Mouse (Mus musculus) embryo, embryonic 11 days (tissue): ENCODE data around the gene 2410137M14Rik.
"Not testable (repeated sequence)": the region's sequence is repeated elsewhere in the genome, so short reads cannot be mapped to it uniquely, and the experiment has no call there.

Source experiments
- DNase-seq: peaks from one replicate; pipeline ENCODE4 v3.0.0-alpha.2; 2015

The 2410137M14Rik gene

DNA sequence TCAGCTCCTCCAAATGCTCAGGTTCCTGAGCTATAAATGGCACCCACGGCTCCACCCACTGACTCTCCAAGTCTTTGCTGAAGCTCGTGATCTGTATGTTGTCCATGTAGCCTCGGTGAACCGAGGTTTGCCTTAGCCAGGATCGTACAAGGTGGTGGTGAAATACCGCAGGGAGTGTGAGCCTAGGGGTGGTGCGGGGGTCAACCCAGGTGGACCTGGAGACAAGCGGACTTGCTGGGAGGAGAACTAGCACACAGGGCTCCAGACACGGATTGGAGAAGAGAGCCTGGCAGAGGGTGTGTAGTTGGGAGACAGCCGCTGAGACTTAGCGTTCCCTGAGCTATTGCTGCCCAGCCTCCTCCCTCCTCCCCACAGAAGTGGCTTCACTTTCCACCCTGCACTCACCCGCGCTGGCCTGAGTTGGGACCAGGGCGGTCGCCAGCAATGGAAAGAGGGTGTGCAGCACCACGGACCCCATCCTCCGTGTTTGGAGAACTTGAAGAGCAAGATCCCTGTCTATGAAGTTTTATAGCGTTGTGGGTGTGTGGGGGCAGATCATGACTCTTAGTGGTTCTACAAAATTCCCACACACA, at the start of gene 2410137M14Rik:
Gene 2410137M14Rik (minus strand): TSS at position 17 of the 593 bp plus-strand sequence.
- DNase-seq, result peak; percentile 14

DNA sequence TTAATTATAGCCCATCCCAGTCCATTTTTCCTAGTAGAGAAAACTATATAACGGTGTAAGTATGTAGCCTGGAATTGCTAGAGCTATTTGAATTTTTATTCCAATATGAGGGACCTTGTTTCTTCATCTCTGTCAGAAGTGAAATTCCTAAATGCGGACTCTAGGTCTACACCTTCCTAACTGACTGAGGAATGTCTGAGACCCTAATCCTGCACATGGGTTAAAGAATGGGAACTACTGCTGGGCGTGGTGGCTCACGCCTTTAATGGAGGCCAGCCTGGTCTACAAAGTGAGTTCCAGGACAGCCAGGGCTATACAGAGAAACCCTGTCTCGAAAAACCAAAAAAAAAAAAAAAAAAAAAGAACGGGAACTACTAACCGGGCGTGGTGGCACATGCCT, 48.1 kb upstream of the 2410137M14Rik start:
- DNase-seq, result no peak

DNA sequence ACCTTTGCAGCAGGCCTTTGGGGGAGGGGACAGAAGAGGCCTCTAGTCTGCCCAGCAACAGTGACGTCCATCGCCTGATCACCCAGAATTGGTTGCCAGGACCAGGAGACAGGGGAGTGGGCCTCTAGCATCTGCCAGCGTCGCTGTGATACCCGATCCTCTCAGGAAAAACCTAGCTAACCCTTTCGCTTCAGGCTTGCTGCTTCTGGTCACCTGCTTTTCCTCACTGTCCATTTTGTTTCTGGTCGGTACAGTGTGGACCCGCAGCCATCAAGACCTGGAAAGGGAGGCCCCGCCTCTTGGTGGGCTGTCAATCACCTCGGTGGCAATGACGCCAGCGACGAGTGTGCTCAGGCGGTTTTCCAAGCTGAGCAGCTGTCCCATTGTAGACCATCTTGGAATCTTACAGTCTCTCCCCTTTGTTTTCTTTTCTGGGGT, 47.7 kb upstream of the 2410137M14Rik start:
- DNase-seq, result peak; percentile 97

DNA sequence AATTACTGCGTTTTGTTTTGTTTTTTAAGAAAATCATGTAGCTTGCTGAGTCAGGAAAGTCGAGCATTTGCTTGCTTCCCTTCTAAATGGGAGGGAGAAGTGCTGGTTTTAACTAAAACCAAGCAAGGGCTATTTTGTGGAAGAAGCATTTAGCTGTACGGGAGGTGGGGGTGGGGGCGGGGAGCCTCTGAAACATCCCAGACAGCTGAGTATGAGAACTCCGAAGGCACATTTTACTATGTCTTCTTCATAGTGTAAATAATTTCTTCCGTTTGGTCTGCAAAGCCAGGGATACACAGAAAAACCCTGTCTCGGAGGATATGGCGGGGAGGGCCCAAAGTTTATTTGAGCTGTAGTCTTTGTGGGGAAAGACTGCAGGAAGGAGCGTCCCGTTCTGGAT, 47.2 kb upstream of the 2410137M14Rik start:
- no peak for DNase-seq

DNA sequence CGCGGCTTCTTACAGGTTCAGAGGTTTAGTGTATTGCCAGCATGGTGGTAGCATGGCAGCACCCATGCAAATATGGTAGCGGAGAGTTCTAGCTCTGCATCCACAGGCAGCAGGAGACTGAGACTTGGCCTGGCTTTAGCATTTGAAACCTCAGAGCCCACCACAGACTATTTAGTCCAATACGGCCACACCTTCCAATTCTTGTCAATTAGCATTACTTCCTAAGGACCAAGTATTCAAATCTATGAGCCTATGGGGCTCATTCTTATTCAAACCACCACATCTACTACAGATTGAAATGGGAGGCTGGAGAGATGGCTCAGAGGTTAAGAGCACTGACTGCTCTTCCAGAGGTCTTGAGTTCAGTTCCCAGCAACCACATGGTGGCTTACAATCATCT, 46.4 kb upstream of the 2410137M14Rik start:
- no peak for DNase-seq

DNA sequence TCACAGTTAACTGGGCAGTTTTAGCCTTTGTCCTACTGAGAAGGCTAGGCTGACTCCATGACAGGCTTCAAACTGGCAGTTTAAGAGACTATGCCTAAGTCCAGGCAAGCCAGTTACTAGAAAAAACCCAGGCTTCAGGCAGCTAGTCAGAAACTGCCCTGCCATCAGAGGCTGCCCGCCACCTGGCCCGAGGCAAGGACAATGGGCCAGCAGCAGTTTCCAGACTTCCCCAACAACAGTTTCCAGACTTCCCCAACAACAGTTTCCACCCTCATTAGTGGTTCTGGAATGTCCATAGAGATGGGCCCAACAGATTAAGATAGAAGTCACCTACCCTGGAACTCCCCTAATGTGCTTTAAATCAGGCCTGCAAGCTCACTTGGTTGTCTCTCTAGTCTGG, 45.4 kb upstream of the 2410137M14Rik start:
- DNase-seq, result no peak

DNA sequence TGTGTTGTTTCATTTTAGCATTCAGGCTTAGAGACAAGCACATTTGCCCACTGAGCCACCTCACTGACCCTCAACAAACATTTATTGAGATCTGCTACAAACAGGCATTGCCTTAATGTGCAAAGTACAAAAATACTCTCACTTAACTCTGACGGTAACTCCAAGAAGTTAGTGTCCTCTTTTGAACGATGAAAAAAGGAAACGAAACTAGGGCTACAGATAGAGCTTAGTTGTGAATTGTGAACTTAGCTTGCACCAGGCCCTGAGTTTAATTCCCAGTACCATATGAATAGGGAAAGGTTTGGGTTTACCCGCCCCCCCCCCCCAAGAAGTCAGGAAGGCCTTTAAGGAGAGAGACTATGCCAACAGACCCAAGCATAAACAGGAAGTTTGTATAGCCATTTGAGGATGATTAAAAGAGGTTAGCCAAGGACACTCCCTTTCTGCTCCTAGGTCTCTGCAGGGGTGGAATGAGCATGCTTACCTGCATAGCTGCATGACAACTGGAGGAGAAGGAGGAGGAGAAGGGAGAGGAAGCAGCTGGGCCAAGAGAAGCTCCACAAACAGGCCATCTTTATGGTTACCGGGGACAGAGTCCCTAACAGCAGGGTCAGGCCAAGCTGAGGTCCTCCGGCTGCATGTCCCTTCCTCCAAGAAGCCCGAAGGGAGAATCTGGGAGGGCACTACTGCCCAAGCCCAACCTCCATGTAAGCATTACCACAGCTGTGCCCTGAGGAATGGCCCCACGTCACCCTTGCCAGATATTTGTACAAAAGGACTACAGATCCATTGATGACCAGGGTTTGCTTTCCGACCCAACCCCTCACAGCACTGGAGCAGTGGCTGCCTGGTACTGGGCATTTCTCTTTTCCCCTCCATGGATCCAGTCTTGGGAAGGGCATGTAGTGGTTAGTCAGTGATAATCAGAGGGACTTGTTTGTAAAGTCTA, 41.9 kb upstream of the 2410137M14Rik start, which contains the start of gene Mog:
Gene Mog (minus strand): TSS at position 771 of the 949 bp plus-strand sequence.
- DNase-seq, result no peak

DNA sequence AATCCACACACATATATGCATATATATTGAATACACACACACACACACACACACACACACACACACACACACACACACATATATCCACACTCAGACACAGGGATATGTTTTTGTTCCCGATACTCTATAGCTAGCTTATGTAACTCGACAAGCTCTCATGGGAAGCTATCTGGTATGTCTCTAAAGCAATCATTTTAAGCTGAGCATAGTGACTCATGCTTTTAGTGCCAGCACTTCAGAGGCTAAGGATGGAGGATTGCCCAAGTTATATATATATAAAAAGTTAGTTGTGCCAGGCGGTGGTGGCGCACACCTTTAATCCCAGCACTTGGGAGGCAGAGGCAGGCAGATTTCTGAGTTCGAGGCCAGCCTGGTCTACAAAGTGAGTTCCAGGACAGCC, 38.2 kb upstream of the 2410137M14Rik start:
- DNase-seq, result not testable (repeated sequence)

DNA sequence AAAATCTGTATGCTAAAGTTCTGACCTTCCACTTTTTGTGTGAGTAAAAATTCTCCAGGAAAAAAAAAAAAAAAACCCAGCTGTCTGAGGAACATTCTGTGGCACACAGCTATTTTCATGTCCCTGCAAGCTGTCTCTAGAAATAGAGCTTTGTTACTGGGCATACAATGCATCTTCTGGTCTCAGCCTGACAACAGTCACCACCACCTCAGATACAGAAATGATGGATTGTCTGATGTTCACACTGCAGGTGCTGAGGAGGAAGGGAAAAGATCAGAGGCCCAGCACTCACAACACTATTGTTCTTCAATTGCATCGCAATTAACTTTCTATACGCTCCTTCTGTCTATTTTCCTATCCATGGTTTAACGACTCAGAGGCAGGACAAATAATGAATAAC, 37.3 kb upstream of the 2410137M14Rik start:
- DNase-seq, result no peak

DNA sequence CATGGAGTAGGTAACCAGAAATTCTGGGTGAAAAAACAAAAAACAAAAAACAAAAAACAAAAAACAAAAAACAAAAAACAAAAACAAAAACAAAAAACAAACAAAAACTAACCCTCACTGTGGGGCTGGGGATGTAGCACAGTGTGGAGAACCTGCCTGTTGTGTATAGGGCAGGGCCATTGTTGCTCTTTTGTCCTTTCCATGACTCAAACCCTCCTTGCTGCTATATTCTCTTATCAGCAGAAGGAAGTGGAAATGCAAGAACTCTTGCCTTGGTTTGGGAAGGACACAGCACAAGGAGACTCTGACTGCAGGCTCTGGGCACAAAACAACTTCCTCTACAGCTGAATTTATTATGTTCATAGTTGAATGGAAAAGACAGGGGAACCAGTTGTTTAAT, 35.3 kb upstream of the 2410137M14Rik start:
- DNase-seq, result no peak

DNA sequence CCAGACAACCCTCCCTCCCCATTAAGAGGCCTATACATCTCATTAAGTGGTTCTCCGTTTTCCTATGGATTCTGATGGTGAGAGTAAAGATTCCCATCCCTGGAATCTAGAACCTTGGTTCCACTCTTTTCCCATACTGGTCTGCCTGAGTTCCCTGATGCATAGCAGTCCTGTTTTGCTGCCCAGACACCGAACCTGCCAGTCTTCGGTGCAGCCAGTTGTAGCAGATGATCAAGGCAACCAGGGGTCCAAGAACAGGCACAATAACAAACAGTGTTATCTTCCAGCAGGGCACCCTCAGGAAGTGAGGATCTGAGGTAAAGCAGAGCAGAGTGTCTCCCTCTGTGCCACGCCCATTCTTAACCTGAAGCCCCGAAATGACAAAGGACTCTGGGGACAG, 31.1 kb upstream of the 2410137M14Rik start:
- no peak for DNase-seq

DNA sequence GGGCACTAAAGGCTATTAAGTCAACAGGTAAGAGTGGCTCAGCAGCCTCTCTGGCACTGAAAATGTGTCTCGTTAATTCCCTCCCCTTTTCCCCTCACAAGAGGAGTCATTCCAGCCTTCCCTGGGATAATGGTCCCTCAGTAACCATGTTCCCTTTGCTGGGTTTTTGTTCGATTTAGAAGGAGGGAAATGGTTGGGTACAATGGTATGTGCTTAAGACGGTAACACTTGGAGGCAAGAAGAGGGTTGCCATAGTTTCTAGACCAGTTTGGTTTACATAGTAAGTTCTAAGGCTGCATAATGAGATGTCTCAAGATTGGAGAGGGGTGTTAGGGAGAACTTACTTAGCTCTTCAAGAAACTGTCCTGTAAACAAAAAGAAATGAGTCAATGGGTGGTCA, 30.7 kb upstream of the 2410137M14Rik start:
- no peak for DNase-seq

DNA sequence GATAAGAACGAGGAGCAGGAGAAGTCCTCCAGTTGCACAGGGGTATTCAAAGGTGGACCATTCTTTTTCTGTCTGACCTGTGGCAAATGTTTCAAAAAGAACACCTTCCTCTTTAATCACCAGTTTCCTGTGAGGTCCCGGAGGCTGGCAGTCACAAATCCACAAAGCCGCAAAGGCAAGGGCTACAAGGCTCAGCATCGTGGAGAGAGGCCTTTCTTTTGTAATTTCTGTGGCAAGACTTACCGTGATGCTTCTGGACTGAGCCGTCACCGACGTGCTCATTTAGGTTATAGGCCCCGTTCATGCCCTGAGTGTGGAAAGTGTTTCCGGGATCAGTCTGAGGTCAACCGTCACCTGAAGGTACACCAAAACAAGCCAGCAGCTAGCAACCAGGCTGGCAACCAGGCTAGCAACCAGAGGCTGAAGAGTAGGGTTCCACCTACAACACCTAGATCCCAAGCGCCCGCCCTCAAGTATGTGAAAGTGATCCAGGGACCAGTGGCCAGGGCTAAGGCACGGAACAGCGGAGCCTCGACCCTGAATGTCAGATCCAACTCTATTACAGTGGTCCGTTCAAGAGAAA, 28.5 kb upstream of the 2410137M14Rik start:
- DNase-seq, result no peak

DNA sequence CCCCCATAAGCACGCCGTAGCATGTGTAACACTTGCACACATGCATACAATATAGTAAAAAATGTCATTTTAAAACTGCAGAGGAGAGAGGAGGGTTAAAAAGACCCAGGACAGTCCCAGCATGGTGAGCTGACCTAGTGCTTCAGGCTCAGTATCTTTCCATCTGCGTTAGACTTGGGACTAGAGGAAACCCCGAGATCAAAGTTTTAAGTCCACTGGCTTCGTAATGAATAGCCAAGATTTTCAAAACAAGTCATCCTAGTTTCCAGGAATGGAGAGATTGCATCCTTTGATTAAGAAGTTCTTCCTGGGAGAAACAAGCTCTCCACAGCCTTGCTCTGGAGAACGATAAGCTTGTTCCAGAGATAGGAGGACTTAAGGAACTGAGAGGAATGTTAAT, 27.1 kb upstream of the 2410137M14Rik start:
- no peak for DNase-seq

DNA sequence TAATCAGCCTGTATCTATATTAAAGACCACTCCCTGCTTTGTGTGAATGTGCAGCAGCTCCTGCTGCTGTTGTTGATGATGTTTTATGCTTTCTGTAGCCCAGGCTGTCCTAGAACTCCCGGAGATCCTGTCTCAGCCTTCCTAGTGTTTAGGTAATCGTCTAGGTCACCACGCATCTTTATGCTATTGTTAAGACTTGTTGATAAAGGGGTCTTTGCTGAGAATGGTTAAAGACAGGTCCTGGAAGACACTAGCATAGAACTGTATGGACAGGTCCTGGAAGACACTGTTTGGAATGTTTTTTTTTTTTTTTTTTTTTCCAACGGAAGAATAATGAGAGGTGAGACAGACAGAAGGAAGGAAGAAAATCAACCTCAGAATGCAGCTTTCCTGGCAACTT, 22.3 kb upstream of the 2410137M14Rik start:
- DNase-seq, result no peak

DNA sequence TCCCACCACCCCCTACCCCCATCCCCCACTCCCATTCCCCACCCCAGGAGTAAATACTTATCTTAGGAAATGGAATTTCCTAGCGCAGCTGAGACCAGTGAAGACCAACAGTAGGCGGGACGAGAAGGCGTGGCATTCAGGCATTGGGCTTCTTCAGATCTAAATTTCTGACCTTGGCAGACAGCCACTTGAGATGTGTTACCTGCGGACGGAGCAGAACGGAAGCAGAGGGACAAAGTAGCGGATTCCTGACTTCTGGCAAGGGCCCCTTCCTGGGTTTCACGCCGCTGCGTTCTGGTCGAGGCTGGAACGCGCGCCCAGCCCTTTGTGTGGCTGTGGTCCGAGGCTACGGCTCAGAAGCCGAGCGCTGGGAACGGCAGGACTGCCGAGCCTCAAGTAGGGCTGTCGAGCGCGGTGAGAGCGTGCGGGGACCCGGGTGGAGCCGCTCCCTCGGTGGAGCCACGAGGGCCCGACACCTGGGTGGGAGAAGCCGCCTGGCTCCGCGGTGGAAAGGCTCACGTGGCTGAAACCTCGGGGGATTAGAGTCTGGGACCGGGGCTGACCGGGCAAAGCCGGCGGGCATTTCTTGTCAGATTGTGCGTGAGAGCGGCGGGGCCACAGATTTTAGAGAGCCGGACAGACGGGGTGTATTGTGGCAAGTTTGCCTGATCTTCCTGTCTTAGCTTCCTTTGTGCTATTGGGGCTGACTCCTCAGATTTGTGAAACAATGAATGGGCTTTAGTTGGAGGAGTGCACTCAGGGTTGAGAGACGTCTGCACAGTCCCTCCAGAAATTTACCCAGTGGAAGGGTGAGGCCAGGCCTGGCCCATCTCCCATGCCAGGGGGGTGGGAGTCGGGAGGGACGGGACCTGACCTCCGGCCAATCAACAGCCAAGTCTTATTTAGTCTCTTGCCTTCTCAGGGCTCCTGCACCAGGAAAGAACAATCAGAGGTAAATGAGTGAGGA, 21.6 kb upstream of the 2410137M14Rik start:
- peak; percentile 90 for DNase-seq

DNA sequence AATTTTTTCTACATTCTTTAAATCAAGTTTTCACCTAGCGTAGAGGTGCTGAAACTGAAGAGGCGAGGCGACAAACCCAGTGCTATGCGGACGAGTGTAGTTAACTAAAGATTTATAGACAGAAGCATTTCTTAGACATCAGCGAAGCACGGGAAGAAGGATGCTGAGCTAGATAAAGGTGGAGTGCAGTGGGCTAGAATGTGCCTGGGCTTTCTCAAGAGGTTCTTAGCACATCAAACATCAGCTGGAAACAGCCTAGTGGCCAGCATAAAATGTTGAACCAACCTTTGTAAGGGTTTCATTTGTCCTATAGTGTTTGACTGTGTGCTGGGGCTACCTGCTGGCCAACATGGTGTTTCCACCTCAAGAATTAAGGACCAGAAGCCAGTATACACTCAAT, 19.8 kb upstream of the 2410137M14Rik start, which contains the start of gene Zfp57:
Gene Zfp57 (plus strand): TSS at position 301 of the 400 bp plus-strand sequence.
- DNase-seq, result no peak

DNA sequence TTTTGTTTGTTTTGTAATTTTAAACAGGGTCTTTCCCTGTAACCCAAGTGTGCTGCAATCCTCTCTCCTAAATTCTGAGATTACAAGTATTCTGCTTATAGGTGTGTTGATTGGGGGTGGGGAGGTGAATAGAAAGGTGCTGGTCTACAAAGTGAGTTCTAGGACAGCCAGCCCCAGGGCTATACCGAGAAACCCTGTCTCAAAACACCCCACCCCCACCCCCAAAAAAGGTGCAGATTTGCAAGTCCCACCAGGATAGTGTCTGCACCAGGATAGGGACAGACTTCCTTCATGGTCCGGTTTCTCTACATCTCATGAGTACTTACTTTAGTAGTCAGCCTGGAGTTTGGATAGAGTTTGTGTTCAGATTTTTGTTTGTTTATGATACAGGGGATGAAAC, 17.4 kb upstream of the 2410137M14Rik start:
- no peak for DNase-seq

DNA sequence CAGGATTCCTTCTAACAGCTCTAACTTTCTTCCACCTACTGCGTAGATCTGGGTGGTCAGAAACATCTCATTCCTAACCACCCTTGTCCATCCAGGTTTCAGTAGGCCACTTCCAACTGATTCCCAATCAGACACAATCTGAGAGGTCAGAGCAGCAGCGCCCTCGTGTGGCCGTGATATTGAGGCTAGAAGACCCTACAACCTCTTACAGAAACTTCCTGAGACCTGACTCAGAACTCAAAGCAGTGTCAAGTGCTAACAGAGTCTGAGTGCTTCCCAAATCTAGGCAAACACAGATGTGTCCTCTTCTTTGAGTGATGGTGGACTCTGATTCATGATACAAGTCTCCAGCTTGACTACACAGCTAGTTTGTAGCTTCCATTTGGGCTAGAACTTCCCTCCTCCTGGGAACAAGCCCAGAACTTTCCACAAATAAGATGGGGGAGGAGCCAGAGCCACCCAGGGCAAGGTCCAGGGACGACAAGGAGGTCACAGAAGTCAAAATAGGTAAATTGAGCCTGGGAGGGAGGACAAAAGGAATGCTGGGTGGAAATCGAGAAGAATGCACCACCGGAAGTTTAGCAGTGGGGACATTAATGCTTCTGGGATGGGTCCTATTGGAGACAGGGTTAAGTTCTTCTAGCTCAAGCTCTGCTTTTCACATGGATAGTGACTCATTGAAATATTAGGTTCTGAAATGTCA, 16.1 kb upstream of the 2410137M14Rik start:
- DNase-seq, result peak; percentile 91

DNA sequence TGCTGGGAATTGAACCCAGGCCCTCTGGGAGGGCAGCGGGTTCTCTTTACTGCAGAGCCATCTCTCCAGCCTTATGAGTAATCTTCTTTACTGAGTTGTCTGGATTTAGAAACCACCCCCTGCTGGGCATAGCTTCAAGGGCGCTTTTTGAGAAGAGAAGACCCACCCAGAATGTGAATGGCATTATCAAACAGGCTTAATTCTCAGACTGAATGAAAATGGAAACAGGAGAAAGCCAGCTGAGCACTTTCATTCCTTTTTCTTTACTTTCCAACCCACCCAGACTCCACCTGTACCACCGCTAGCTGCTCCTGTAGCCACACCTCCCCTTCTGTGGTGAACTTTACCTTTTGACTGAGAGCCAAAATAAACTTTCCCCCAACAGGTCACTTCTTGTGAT, 14.4 kb upstream of the 2410137M14Rik start:
- no peak for DNase-seq

DNA sequence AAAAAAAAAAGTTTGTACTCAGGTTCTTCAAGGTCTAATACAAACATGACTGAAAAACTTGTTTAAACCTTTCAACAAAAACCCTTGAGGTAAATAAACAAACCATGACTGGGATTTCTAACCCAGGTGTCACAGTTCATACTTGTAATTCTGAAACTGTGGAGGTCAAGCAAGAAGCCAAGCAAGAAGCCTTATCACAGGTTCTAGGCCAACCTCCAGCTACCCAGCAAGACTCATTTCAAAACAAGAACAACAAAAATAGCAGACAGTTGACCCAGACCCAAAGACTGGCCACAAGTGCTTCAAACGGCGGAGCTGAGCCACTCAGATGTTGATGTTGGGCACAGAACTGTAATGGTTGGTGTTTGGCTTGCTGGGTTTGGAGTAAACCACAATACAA, 13.5 kb upstream of the 2410137M14Rik start:
- no peak for DNase-seq
